Mouse (Mus musculus): Measurements from ENCODE around the gene Rere. TPM values are rescaled to one million over a fixed set of nuclear protein-coding genes. Genes with fewer than 3 reads are reported as not detected.
A peak's percentile ranks its signal among the peaks of the same experiment; 100 is the strongest.

Gene Rere
- total and polyA plus RNA-seq, 3 experiments, result 3.1 to 36.5 (median 8.7) TPM

DNA sequence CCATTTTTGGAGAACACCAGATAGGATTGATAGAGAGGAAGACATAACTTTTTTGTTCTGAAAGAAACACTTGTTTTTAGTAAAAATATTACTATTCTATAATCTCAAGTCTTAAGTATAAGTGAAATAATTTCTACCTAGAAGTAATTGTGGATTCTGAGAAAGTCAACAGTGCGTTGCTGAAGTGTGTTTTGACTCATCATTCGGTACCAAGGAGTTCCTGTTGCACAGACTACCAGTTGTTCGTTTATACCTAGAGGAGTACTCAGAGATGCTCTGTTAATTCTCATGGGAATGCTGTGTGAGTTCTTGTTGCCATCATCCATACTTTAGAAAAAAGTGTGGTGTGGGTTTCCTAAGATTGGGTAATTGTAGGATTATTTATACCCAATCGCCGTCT lies 154.1 kb downstream of the Rere start:
- in situ Hi-C loops (cut with MboI; ENCODE audit: low pct_ligation_motif_present, low pct_unique_long_range_greater_than_20kb, low sequenced_read_pairs) (no loop called here), dilution Hi-C loops (cut with MboI; ENCODE audit: extremely low pct_ligation_motif_present, extremely low pct_unique_long_range_greater_than_20kb, low sequenced_read_pairs) (no loop called here)
- DNase-seq (ENCODE audit: extremely low read depth), result peak; percentile 44
- H3K79me2 ChIP-seq (replicated peaks; ENCODE audit: control insufficient read depth, extremely low read depth, insufficient read depth, poor library complexity, severe bottlenecking), result no peaks in the 10 kb centered on the region
- H3K4me3 ChIP-seq (replicated peaks in 1 of 3; ENCODE audit: low read depth in 2 of 3, low read length in 2 of 3, poor library complexity in 1 of 3), result no peak overlapping the region
- no peaks in the 10 kb centered on the region for H3K27me3 ChIP-seq (replicated peaks)
- TF ChIP-seq NELFE (IDR thresholded peaks at IDR 0.05; ENCODE audit: low read depth, low read length) (no peak), POLR2AphosphoS2 (IDR thresholded peaks at IDR 0.05; ENCODE audit: low read depth, low read length) (no peak), JUND (conservative IDR thresholded peaks at IDR 0.05; ENCODE audit: low read depth, low read length) (peak; percentile 81), CTCF (conservative IDR thresholded peaks at IDR 0.05 in 1 of 2, IDR thresholded peaks at IDR 0.05 in 1 of 2; ENCODE audit: low read depth in 2 of 2, low read length in 2 of 2) (no peak), JUN (IDR thresholded peaks at IDR 0.05; ENCODE audit: insufficient read depth, low read depth, low read length) (peak; percentile 57; the same call in 1 of the 2 replicates), RCOR1 (conservative IDR thresholded peaks at IDR 0.05; ENCODE audit: low read depth, low read length) (no peak), MXI1 (IDR thresholded peaks at IDR 0.05; ENCODE audit: low read depth, low read length) (no peak), E2F4 (IDR thresholded peaks at IDR 0.05; ENCODE audit: insufficient replicate concordance, low read depth, low read length) (no peak), POLR2A (IDR thresholded peaks at IDR 0.05; ENCODE audit: low read depth, low read length) (no peak), MAZ (IDR thresholded peaks at IDR 0.05; ENCODE audit: low read depth, low read length) (no peak), ETS1 (conservative IDR thresholded peaks at IDR 0.05; ENCODE audit: low read depth, low read length) (0 out of 2 replicates have a peak, but pooled peaks have one; percentile 14), EP300 (IDR thresholded peaks at IDR 0.05; ENCODE audit: low read length) (peak; percentile 74), IRF4 (IDR thresholded peaks at IDR 0.05; ENCODE audit: low read depth, low read length) (peak; percentile 77), TCF12 (IDR thresholded peaks at IDR 0.05; ENCODE audit: low read depth, low read length) (no peak)
- H3K27ac ChIP-seq (ENCODE audit: insufficient read depth, low read depth), result no peak overlapping the region
- no peaks in the 10 kb centered on the region for H3K9me3 ChIP-seq (replicated peaks; ENCODE audit: low read length)
- no peak overlapping the region for H3K9ac ChIP-seq (ENCODE audit: insufficient read depth, low read depth)
- no peak overlapping the region for H3K4me2 ChIP-seq (ENCODE audit: insufficient read depth, low read depth, poor library complexity, severe bottlenecking)
- H3K36me3 ChIP-seq (replicated peaks in 1 of 2; ENCODE audit: control insufficient read depth in 1 of 2, insufficient read depth in 1 of 2, low read length in 1 of 2), result peaks cover 6 to 49% of the 10 kb centered on the region in 2 experiments
- H3K4me1 ChIP-seq (ENCODE audit: control insufficient read depth in 1 of 2, insufficient read depth in 2 of 2), result peaks cover 2 to 44% of the 10 kb centered on the region in 2 experiments; a peak in 3 of 4 replicates

DNA sequence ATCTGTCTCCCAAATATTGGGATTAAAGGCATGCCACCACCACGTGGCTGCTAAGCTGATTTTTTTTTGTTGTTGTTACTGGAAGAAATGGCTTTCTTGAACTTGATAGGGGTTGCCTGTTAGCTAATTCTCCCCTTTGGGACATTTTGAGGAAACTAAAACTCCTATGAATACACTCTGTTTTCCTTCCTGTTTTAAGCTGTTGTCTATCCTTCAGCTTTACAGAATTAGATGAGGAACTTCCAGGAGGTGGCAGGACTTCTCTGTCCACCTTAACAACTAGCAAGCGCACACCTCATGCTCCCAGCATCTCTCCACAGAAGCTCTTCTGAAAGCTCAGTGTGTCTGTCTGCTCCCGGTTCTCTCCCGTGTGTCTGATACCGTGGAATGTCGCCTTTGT lies 157.2 kb downstream of the Rere start:
- no peak for TF ChIP-seq JUN (IDR thresholded peaks at IDR 0.05; ENCODE audit: insufficient read depth, low read depth, low read length)
- TF ChIP-seq ZMIZ1 (IDR thresholded peaks at IDR 0.05; ENCODE audit: low read depth, low read length), result no peak
- TF ChIP-seq RCOR1 (conservative IDR thresholded peaks at IDR 0.05; ENCODE audit: low read depth, low read length), result no peak
- no peak for TF ChIP-seq MEF2A (IDR thresholded peaks at IDR 0.05; ENCODE audit: borderline replicate concordance, low read depth, low read length)
- no peak for TF ChIP-seq TBP (conservative IDR thresholded peaks at IDR 0.05; ENCODE audit: low read depth, low read length)
- H3K9me3 ChIP-seq (replicated peaks; ENCODE audit: low read length), result no peaks in the 10 kb centered on the region
- no peak for DNase-seq (ENCODE audit: extremely low read depth)
- dilution Hi-C loops (cut with MboI; ENCODE audit: extremely low pct_ligation_motif_present, extremely low pct_unique_long_range_greater_than_20kb, low sequenced_read_pairs), result no loop called here
- H3K27ac ChIP-seq (ENCODE audit: insufficient read depth, low read depth), result no peak overlapping the region
- peaks cover 2 to 44% of the 10 kb centered on the region in 2 experiments; a peak in 3 of 4 replicates for H3K4me1 ChIP-seq (ENCODE audit: control insufficient read depth in 1 of 2, insufficient read depth in 2 of 2)
- in situ Hi-C loops (cut with MboI; ENCODE audit: low pct_ligation_motif_present, low pct_unique_long_range_greater_than_20kb, low sequenced_read_pairs), result no loop called here
- H3K9ac ChIP-seq (ENCODE audit: insufficient read depth, low read depth), result no peak overlapping the region
- no peak overlapping the region for H3K4me3 ChIP-seq (replicated peaks in 1 of 3; ENCODE audit: low read depth in 2 of 3, low read length in 2 of 3, poor library complexity in 1 of 3)
- no peaks in the 10 kb centered on the region for H3K79me2 ChIP-seq (replicated peaks; ENCODE audit: control insufficient read depth, extremely low read depth, insufficient read depth, poor library complexity, severe bottlenecking)
- H3K4me2 ChIP-seq (ENCODE audit: insufficient read depth, low read depth, poor library complexity, severe bottlenecking), result no peak overlapping the region
- H3K27me3 ChIP-seq (replicated peaks), result no peaks in the 10 kb centered on the region
- H3K36me3 ChIP-seq (replicated peaks in 1 of 2; ENCODE audit: control insufficient read depth in 1 of 2, insufficient read depth in 1 of 2, low read length in 1 of 2), result peaks cover 9 to 49% of the 10 kb centered on the region in 2 experiments

All from CH12.LX (cell line).